ENCODE assay signal across 20 mouse cellular contexts in the genomic region with DNA sequence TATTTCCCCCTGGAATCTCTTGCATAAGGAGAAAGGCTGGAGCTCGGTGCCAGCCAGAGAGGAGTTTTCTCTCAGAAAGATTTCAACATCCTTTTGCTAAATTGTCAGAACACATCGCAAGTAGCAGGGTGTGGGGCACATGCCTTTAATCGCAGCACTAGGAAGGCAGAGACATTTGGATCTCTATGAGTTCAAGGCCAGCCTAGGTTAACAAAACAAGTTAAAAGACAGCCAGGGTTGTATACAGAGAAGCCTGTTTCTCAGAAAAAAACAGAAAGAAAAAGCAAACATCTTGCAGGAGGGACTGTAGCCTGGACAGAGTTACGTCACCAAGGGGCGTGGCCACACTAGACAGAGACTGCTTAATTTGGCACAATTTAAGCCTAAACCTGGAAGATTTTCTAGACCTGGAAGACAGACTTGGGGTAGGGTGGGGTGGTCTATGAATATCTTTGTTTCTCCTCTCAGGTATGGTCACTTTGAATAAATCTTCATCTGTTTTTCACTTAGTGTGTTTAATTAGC. TPM values are rescaled to one million over a fixed set of nuclear protein-coding genes. Genes with fewer than 3 reads are reported as not detected.
A peak's percentile ranks its signal among the peaks of the same experiment; 100 is the strongest.
DNase-seq lines count a peak whose midpoint lies in the region; ATAC-seq and TF ChIP-seq lines count a peak whose summit lies in the region.
"Had no signal": no experiment of that assay in that cellular context is flagged by ENCODE, and none has a peak within 500 bp of the region (broad histone marks: within the 10 kb centered on the region; RNA-seq: fewer than 3 reads in every experiment).

No protein-coding gene starts in this region.

- H3K36me3 ChIP-seq in lung, embryonic 14.5 days (ENCODE audit: insufficient read depth) = no peaks in the 10 kb centered on the region
- H3K36me3 ChIP-seq: embryonic facial prominence, embryonic 15.5 days; limb, embryonic 12.5 days; liver, embryonic 15.5 days; midbrain, embryonic 10.5 days had no signal

- ATAC-seq in lung, embryonic 14.5 days (ENCODE audit: insufficient read depth) = no peak
- ATAC-seq: Patski had no signal

- peaks cover 5% of the 10 kb centered on the region; the same call in 1 of the 2 replicates for H3K4me1 ChIP-seq in lung, embryonic 14.5 days (ENCODE audit: insufficient read depth)
- H3K4me1 ChIP-seq in bone marrow, adult 2 months (ENCODE audit: control insufficient read depth, insufficient read depth, low read length) = peaks cover 12% of the 10 kb centered on the region

- H3K27me3 ChIP-seq in lung, embryonic 14.5 days (ENCODE audit: insufficient read depth, low read length) = no peaks in the 10 kb centered on the region
- H3K27me3 ChIP-seq: embryonic facial prominence, embryonic 15.5 days; heart, embryonic 13.5 days; hindbrain, embryonic 13.5 days; limb, embryonic 12.5 days; liver, embryonic 15.5 days; Patski had no signal

- no peak overlapping the region for H3K4me2 ChIP-seq in lung, embryonic 14.5 days
- H3K4me2 ChIP-seq: embryonic facial prominence, embryonic 15.5 days; heart, embryonic 13.5 days; hindbrain, embryonic 13.5 days; limb, embryonic 12.5 days; liver, embryonic 15.5 days had no signal

- no peak overlapping the region for H3K27ac ChIP-seq in lung, embryonic 14.5 days (ENCODE audit: low read depth)
- H3K27ac ChIP-seq in bone marrow, adult 2 months (ENCODE audit: control insufficient read depth, insufficient read depth, low read depth, low read length, poor library complexity) = no peak overlapping the region
- H3K27ac ChIP-seq: embryonic facial prominence, embryonic 15.5 days; heart, embryonic 13.5 days; hindbrain, embryonic 13.5 days; limb, embryonic 12.5 days; liver, embryonic 15.5 days; midbrain, embryonic 10.5 days had no signal

- H3K4me3 ChIP-seq in lung, embryonic 14.5 days (ENCODE audit: low read depth, low read length) = no peak overlapping the region
- peak overlapping the region; percentile 22 for H3K4me3 ChIP-seq in bone marrow, adult 2 months (replicated peaks; ENCODE audit: control insufficient read depth, low read depth, low read length)
- H3K4me3 ChIP-seq: embryonic facial prominence, embryonic 15.5 days; heart, embryonic 13.5 days; hindbrain, embryonic 13.5 days; limb, embryonic 12.5 days; liver, embryonic 15.5 days; midbrain, embryonic 10.5 days had no signal

- TF ChIP-seq POLR2A in bone marrow, adult 2 months (IDR thresholded peaks at IDR 0.05; ENCODE audit: borderline replicate concordance, control insufficient read depth, low read depth, low read length) = no peak

- no peaks in the 10 kb centered on the region for H3K9me3 ChIP-seq in lung, embryonic 14.5 days (ENCODE audit: low read depth, low read length)
- H3K9me3 ChIP-seq: embryonic facial prominence, embryonic 15.5 days; heart, embryonic 13.5 days; hindbrain, embryonic 13.5 days; limb, embryonic 12.5 days; liver, embryonic 15.5 days; midbrain, embryonic 10.5 days had no signal

- H3K9ac ChIP-seq in lung, embryonic 14.5 days = no peak overlapping the region
- H3K9ac ChIP-seq: embryonic facial prominence, embryonic 15.5 days; heart, embryonic 13.5 days; hindbrain, embryonic 13.5 days; limb, embryonic 12.5 days; liver, embryonic 15.5 days had no signal

- peak; percentile 21 for DNase-seq in lung, embryonic 14.5 days
- DNase-seq in lung, postnatal 10 days = no peak
- DNase-seq in ES-CJ7 (ENCODE audit: low read depth, low spot score) = peak; percentile 24
- peak; percentile 65 for DNase-seq in yolk sac, embryonic 10.5 days (ENCODE audit: low spot score)
- no peak for DNase-seq in natural killer cell, adult 2 months (ENCODE audit: low spot score in 2 of 2)
- DNase-seq in thymus, postnatal 0 days (ENCODE audit: low spot score) = no peak
- DNase-seq: cerebellum, adult 18-20 months; cerebellum, postnatal 36 days; gastrocnemius, postnatal 14 days; heart, adult 18-20 months; right cerebral cortex, adult 18-20 months; thymus, postnatal 25 days had no signal

- no peak for TF ChIP-seq CTCF in lung, embryonic 14.5 days (IDR thresholded peaks at IDR 0.05; ENCODE audit: low read depth)
- no peak for TF ChIP-seq CTCF in bone marrow, adult 2 months (IDR thresholded peaks at IDR 0.05; ENCODE audit: control insufficient read depth, insufficient read depth, low read length)

- WGBS in lung, embryonic 14.5 days = 63% methylated on average over 5 of the region's 5 CpGs
- 37% methylated on average over 5 of the region's 5 CpGs for WGBS in bone marrow, adult 2 months

RNA-seq across cellular contexts. Expression of gene Pfkp, which starts 9.0 kb away (rescaled TPM):
- polyA plus RNA-seq in lung, embryonic 14.5 days (2014; fragmentation: Nextera tagmentation; extraction: Ambion mirVana) = 20.0 and 20.8 TPM in 2 replicates
- 13.6 and 20.9 TPM in 2 replicates for polyA plus RNA-seq in bone marrow, adult 2 months (2011; ENCODE audit: insufficient read depth, insufficient read length, low replicate concordance, missing spikeins)
- polyA plus RNA-seq in thymus, postnatal 0 days (2015; fragmentation: Nextera tagmentation; extraction: Ambion mirVana) = 61.7 and 67.7 TPM in 2 replicates

Comparison
In these comparisons a context has a peak if more than half of its experiments do, and no peak if none do; other contexts are left out.
1. DNase-seq: peak in lung, embryonic 14.5 days (single experiment), ES-CJ7 (single experiment) and yolk sac, embryonic 10.5 days (single experiment); none in lung, postnatal 10 days (single experiment), natural killer cell, adult 2 months (0 of 2) and thymus, postnatal 0 days (single experiment).